Mouse (Mus musculus) erythroblast, embryonic 14.5 days (primary cell): Measurements from ENCODE around the gene Slc47a2.

Source experiments
- GATA1 ChIP-seq: IDR thresholded peaks from 2 replicates; pipeline ENCODE4 v1.6.1; 2012; ENCODE audit warnings: low read length, inconsistent platforms, mixed read lengths
- TAL1 ChIP-seq: IDR thresholded peaks from 3 replicates; pipeline ENCODE4 v1.6.1; 2012; ENCODE audit warnings: low read length, inconsistent platforms, mixed read lengths

- no peak for TF ChIP-seq GATA1
- no peak for TF ChIP-seq TAL1
Measured at GRCm38 (mm10) chr11:61273928-61274327, 68.7 kb downstream of the Slc47a2 start.
